In the genomic region with DNA sequence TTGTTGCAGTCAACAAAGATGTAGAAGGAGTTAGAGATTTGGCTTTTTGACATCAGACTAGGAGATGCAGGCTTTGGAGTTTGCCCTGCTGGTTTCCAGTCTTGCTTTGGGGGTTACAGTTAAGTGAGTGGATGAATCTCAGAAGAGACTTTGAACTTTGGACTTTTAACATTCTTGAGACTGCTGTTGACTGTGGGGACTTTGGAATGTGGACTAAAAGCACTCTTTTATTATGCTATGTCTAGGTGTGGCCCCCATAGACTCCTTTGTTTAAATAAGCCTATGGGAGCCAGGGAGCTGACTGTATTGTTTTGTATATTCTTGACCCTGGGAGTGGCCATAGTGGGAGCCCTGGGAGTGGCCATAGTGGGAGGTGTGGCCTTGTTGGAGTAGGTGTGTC, we compare ENCODE assay signal across 26 mouse cellular contexts. TPM values are rescaled to one million over a fixed set of nuclear protein-coding genes. Genes with fewer than 3 reads are reported as not detected.
DNase-seq lines count a peak whose midpoint lies in the region; ATAC-seq and TF ChIP-seq lines count a peak whose summit lies in the region.
"Had no signal": no experiment of that assay in that cellular context is flagged by ENCODE, and none has a peak within 500 bp of the region (broad histone marks: within the 10 kb centered on the region; RNA-seq: fewer than 3 reads in every experiment).

No protein-coding gene starts in this region.

- in situ Hi-C loops in ES-E14 (cut with MboI; ENCODE audit: low sequenced_read_pairs in 2 of 2, unreplicated experiment in 2 of 2): no loop called here

- no peak overlapping the region for H3K27ac ChIP-seq in kidney, embryonic 16.5 days (ENCODE audit: low read length)
- peak overlapping the region; percentile 95 for H3K27ac ChIP-seq in ES-E14 (ENCODE audit: insufficient read depth, low read depth, low read length, poor library complexity, severe bottlenecking)
- peak overlapping the region; percentile 57 for H3K27ac ChIP-seq in intestine, postnatal 0 days (ENCODE audit: low read depth, low read length)
- H3K27ac ChIP-seq in stomach, embryonic 16.5 days (ENCODE audit: low read length): peak overlapping the region; percentile 60; the same call in 1 of the 2 replicates
- H3K27ac ChIP-seq: embryonic facial prominence, embryonic 12.5 days; hindbrain, postnatal 0 days; layer of hippocampus, adult 2 months; midbrain, embryonic 13.5 days; neural tube, embryonic 13.5 days had no signal

- H3K27me3 ChIP-seq in kidney, embryonic 16.5 days (ENCODE audit: insufficient read depth, low read length): no peaks in the 10 kb centered on the region
- no peaks in the 10 kb centered on the region for H3K27me3 ChIP-seq in intestine, postnatal 0 days (replicated peaks; ENCODE audit: control insufficient read depth, insufficient read depth, low read length)
- H3K27me3 ChIP-seq in stomach, embryonic 16.5 days (ENCODE audit: control insufficient read depth, insufficient read depth, low read length): no peaks in the 10 kb centered on the region
- H3K27me3 ChIP-seq: CH12.LX; embryonic facial prominence, embryonic 12.5 days; heart, embryonic 15.5 days; midbrain, embryonic 13.5 days; neural tube, embryonic 13.5 days had no signal

- H3K4me3 ChIP-seq in kidney, embryonic 16.5 days (ENCODE audit: low read length): no peak overlapping the region
- H3K4me3 ChIP-seq in ES-E14 (ENCODE audit: insufficient read depth in 1 of 2, low read depth in 1 of 2, low read length in 2 of 2, poor library complexity in 1 of 2, severe bottlenecking in 1 of 2): peak overlapping the region; percentile 65 to 84
- H3K4me3 ChIP-seq in intestine, postnatal 0 days (ENCODE audit: low read depth, low read length): no peak overlapping the region
- no peak overlapping the region for H3K4me3 ChIP-seq in stomach, embryonic 16.5 days (replicated peaks; ENCODE audit: low read length)
- H3K4me3 ChIP-seq: embryonic facial prominence, embryonic 12.5 days; erythroblast, embryonic 14.5 days; layer of hippocampus, adult 2 months; midbrain, embryonic 13.5 days; neural tube, embryonic 13.5 days had no signal

- no peaks in the 10 kb centered on the region for H3K36me3 ChIP-seq in kidney, embryonic 16.5 days (ENCODE audit: insufficient read depth, low read length)
- peaks cover 7% of the 10 kb centered on the region; the same call in 1 of the 2 replicates for H3K36me3 ChIP-seq in ES-E14 (ENCODE audit: control insufficient read depth, insufficient read depth, low read length, poor library complexity, severe bottlenecking)
- H3K36me3 ChIP-seq in intestine, postnatal 0 days (ENCODE audit: control insufficient read depth, insufficient read depth): no peaks in the 10 kb centered on the region
- H3K36me3 ChIP-seq in stomach, embryonic 16.5 days (ENCODE audit: control insufficient read depth, insufficient read depth, low read length): no peaks in the 10 kb centered on the region; the same call in 1 of the 2 replicates
- H3K36me3 ChIP-seq: embryonic facial prominence, embryonic 12.5 days; heart, embryonic 15.5 days; midbrain, embryonic 13.5 days; neural tube, embryonic 13.5 days had no signal

- intact Hi-C loops in heart, postnatal 10 days (cut with DNase I): loop anchor here (5.0 kb wide), 3 partner anchors 58 to 168 kb away; a partner anchor contains a TSS

- H3K9me3 ChIP-seq in kidney, embryonic 16.5 days (ENCODE audit: low read length): no peaks in the 10 kb centered on the region
- H3K9me3 ChIP-seq in ES-E14 (ENCODE audit: control insufficient read depth, insufficient read depth, low read depth, low read length): no peaks in the 10 kb centered on the region
- no peaks in the 10 kb centered on the region for H3K9me3 ChIP-seq in intestine, postnatal 0 days (ENCODE audit: control insufficient read depth)
- H3K9me3 ChIP-seq in stomach, embryonic 16.5 days (replicated peaks; ENCODE audit: control insufficient read depth, low read length): no peaks in the 10 kb centered on the region
- H3K9me3 ChIP-seq: embryonic facial prominence, embryonic 12.5 days; heart, embryonic 15.5 days; midbrain, embryonic 13.5 days; neural tube, embryonic 13.5 days had no signal

- no peak overlapping the region for H3K9ac ChIP-seq in kidney, embryonic 16.5 days (replicated peaks; ENCODE audit: low read length)
- 0 out of 2 replicates have a peak overlapping the region, but pooled peaks have one; percentile 42 for H3K9ac ChIP-seq in ES-E14 (ENCODE audit: insufficient read depth, low read depth, low read length, poor library complexity, severe bottlenecking)
- H3K9ac ChIP-seq in intestine, postnatal 0 days (ENCODE audit: low read depth, low read length): no peak overlapping the region
- no peak overlapping the region for H3K9ac ChIP-seq in stomach, embryonic 16.5 days (ENCODE audit: low read length)
- H3K9ac ChIP-seq: embryonic facial prominence, embryonic 12.5 days; heart, embryonic 15.5 days; midbrain, embryonic 13.5 days; neural tube, embryonic 13.5 days had no signal

- no peak overlapping the region for H3K4me2 ChIP-seq in kidney, embryonic 16.5 days (replicated peaks; ENCODE audit: low read depth, low read length)
- H3K4me2 ChIP-seq in intestine, postnatal 0 days (replicated peaks; ENCODE audit: low read depth): no peak overlapping the region
- H3K4me2 ChIP-seq in stomach, embryonic 16.5 days (ENCODE audit: low read depth, low read length): no peak overlapping the region
- H3K4me2 ChIP-seq: embryonic facial prominence, embryonic 12.5 days; neural tube, embryonic 13.5 days had no signal

- DNase-seq in kidney, adult 8-10 months: peak; percentile 64 to 82
- DNase-seq in ES-E14 (ENCODE audit: low read depth, low spot score): peak; percentile 84
- DNase-seq in heart, postnatal 10 days: no peak
- DNase-seq in urinary bladder, postnatal 14 days (ENCODE audit: low spot score): no peak
- DNase-seq in spleen, adult 18-20 months: no peak
- DNase-seq: cerebellum, adult 2 months; gastrocnemius, postnatal 14 days; heart, adult 18-20 months; layer of hippocampus, postnatal 36 days; right cerebral cortex, adult 18-20 months had no signal

- TF ChIP-seq CTCF in intestine, postnatal 0 days (IDR thresholded peaks at IDR 0.05; ENCODE audit: low read depth): no peak

- no peak for ATAC-seq in kidney, embryonic 16.5 days (ENCODE audit: low FRiP score, low TSS enrichment)
- peak; percentile 75 for ATAC-seq in intestine, postnatal 0 days
- peak; percentile 26; the same call in 1 of the 2 replicates for ATAC-seq in stomach, embryonic 16.5 days (ENCODE audit: insufficient read depth, low FRiP score)
- ATAC-seq: forebrain, embryonic 14.5 days; hindbrain, postnatal 0 days; lung, postnatal 0 days; midbrain, embryonic 13.5 days had no signal

- peaks cover 10% of the 10 kb centered on the region for H3K4me1 ChIP-seq in kidney, embryonic 16.5 days (ENCODE audit: insufficient read depth, low read length)
- peaks cover 8% of the 10 kb centered on the region in 2 experiments; a peak in 3 of 4 replicates for H3K4me1 ChIP-seq in ES-E14 (ENCODE audit: control insufficient read depth in 2 of 2, insufficient read depth in 2 of 2, low read length in 2 of 2, poor library complexity in 1 of 2)
- H3K4me1 ChIP-seq in intestine, postnatal 0 days (replicated peaks; ENCODE audit: control insufficient read depth, insufficient read depth, low read length): 0 out of 2 replicates have a peak, but pooled peaks cover 5% of the 10 kb centered on the region
- peaks cover 12% of the 10 kb centered on the region for H3K4me1 ChIP-seq in stomach, embryonic 16.5 days (ENCODE audit: control insufficient read depth, insufficient read depth, low read length)

TF ChIP-seq in ES-E14, 5 proteins besides CTCF, POLR2A, EP300 and RAD21:
- TF ChIP-seq CHD2 (IDR thresholded peaks at IDR 0.05; ENCODE audit: low read depth, low read length) (no peak), MAFK (IDR thresholded peaks at IDR 0.05; ENCODE audit: insufficient read depth, low read depth, low read length) (no peak), ZNF384 (IDR thresholded peaks at IDR 0.05; ENCODE audit: low read depth, low read length) (no peak), HCFC1 (IDR thresholded peaks at IDR 0.05; ENCODE audit: borderline replicate concordance, insufficient read depth, low read length) (no peak), ZC3H11A (IDR thresholded peaks at IDR 0.05; ENCODE audit: borderline replicate concordance, low read depth, low read length) (no peak)

RNA-seq across cellular contexts. Expression of a gene that starts 2.2 kb away (rescaled TPM):
- 29.0 and 32.5 TPM in 2 replicates for polyA plus RNA-seq in kidney, embryonic 16.5 days (2015; fragmentation: Nextera tagmentation; extraction: Ambion mirVana)
- 61.5 and 76.8 TPM in 2 replicates for total RNA-seq in ES-E14 (2012; rRNA removed)
- polyA plus RNA-seq in intestine, postnatal 0 days (2015; fragmentation: Nextera tagmentation; extraction: Ambion mirVana): 17.1 and 19.9 TPM in 2 replicates
- polyA plus RNA-seq in stomach, embryonic 16.5 days (2015; fragmentation: Nextera tagmentation; extraction: Ambion mirVana): 22.3 and 24.7 TPM in 2 replicates
- 10 to 100 TPM; 17.8 to 21.1 TPM for total RNA-seq in heart, postnatal 10 days (2021)

RNA-seq across cellular contexts. Expression of a gene that starts 21.8 kb away (rescaled TPM):
- 309 and 369 TPM in 2 replicates for polyA plus RNA-seq in kidney, embryonic 16.5 days (2015; fragmentation: Nextera tagmentation; extraction: Ambion mirVana)
- 144 and 190 TPM in 2 replicates for total RNA-seq in ES-E14 (2012; rRNA removed)
- polyA plus RNA-seq in intestine, postnatal 0 days (2015; fragmentation: Nextera tagmentation; extraction: Ambion mirVana): 197 and 201 TPM in 2 replicates
- polyA plus RNA-seq in stomach, embryonic 16.5 days (2015; fragmentation: Nextera tagmentation; extraction: Ambion mirVana): 221 and 345 TPM in 2 replicates
- 10 to 100 TPM; 66.0 to 67.2 TPM for total RNA-seq in heart, postnatal 10 days (2021)

RNA-seq across cellular contexts. Expression of a gene that starts 34.2 kb away (rescaled TPM):
- polyA plus RNA-seq in kidney, embryonic 16.5 days (2015; fragmentation: Nextera tagmentation; extraction: Ambion mirVana): not detected in 2 replicates
- not detected in 2 replicates for total RNA-seq in ES-E14 (2012; rRNA removed)
- 0.74 and 0.98 TPM in 2 replicates for polyA plus RNA-seq in intestine, postnatal 0 days (2015; fragmentation: Nextera tagmentation; extraction: Ambion mirVana)
- polyA plus RNA-seq in stomach, embryonic 16.5 days (2015; fragmentation: Nextera tagmentation; extraction: Ambion mirVana): 0.74 and 0.81 TPM in 2 replicates
- not detected for total RNA-seq in heart, postnatal 10 days (2021)
- total RNA-seq: CH12.LX; common myeloid progenitor, adult 5-6 weeks; gastrocnemius, postnatal 14 days; heart, adult 18-20 months; hematopoietic stem cell, adult 5-6 weeks had no signal
- polyA plus RNA-seq: erythroblast, embryonic 14.5 days; thymus, postnatal 0 days had no signal

Comparison
In these comparisons a context has a peak if more than half of its experiments do, and no peak if none do; other contexts are left out.
1. DNase-seq: peak in kidney, adult 8-10 months (2 of 2) and ES-E14 (single experiment); none in heart, postnatal 10 days (0 of 2), urinary bladder, postnatal 14 days (single experiment) and spleen, adult 18-20 months (0 of 2).
2. H3K4me3 ChIP-seq: peak in ES-E14 (2 of 2); none in kidney, embryonic 16.5 days (single experiment), intestine, postnatal 0 days (single experiment) and stomach, embryonic 16.5 days (single experiment).